Mouse (Mus musculus) kidney, adult 2 months (tissue): ENCODE measurements around the gene Mfsd4b4.
"Not testable (repeated sequence)": the region's sequence is repeated elsewhere in the genome, so short reads cannot be mapped to it uniquely, and the experiment has no call there.

Source experiments
- CTCF ChIP-seq: fragments of 200-500 bp; conservative IDR thresholded peaks from 2 replicates; pipeline ENCODE4 v1.5.1; 2011; ENCODE audit warnings: low read depth, mild to moderate bottlenecking, control low read depth, low read length, moderate library complexity, mixed read lengths; ENCODE audit not compliant: insufficient read depth, insufficient read length
- POLR2A ChIP-seq: fragments of 200-500 bp; IDR thresholded peaks from one replicate; pipeline ENCODE4 v1.6.1; 2011; ENCODE audit warnings: low read depth, low read length, control low read depth

- not testable (repeated sequence) for TF ChIP-seq CTCF, POLR2A
These were observed 25.5 kb upstream of the Mfsd4b4 start for GRCm38 (mm10) chr10:39924556-39924955.
